Mouse (Mus musculus): ENCODE measurements around the gene Samhd1.

Gene Samhd1

GRCm38 (mm10) chr2:157136176-157136575 is 1.1 kb upstream of the Samhd1 start:
- DNase-seq (ENCODE audit: low spot score), result peak; percentile 31

GRCm38 (mm10) chr2:157135529-157136120 is 560 bp upstream of the Samhd1 start:
- peak; percentile 55 for DNase-seq (ENCODE audit: low spot score)

GRCm38 (mm10) chr2:157134479-157134931 is 560 bp downstream of the Samhd1 start:
- DNase-seq (ENCODE audit: low spot score), result no peak

GRCm38 (mm10) chr2:157133769-157134478 is 1.1 kb downstream of the Samhd1 start:
- DNase-seq (ENCODE audit: low spot score), result no peak

- no peak for DNase-seq (ENCODE audit: low spot score)
These were observed 2.2 kb downstream of the Samhd1 start for GRCm38 (mm10) chr2:157132686-157133540.

DNA sequence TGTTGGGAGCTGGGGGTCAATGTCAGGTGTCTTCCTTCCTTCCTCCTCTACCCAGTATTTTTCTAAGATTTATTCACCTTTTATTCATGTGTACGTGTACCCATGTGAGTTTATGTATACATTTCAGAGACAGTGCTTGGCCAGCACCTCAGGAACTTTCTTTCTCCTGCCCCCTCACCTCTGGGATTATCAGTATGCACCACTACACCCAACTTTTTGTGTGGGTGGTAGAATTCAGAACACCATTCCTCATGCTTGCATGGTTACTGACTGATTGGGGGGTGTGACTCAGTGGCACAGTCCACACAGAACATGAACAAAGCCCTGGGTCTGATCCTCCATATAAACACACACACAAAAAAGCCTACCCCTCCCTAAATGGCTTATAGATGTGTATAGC is 3.0 kb downstream of the Samhd1 start:
- DNase-seq (ENCODE audit: low spot score), result no peak

- peak; percentile 51 for DNase-seq (ENCODE audit: low spot score)
These were observed 4.1 kb downstream of the Samhd1 start for GRCm38 (mm10) chr2:157130813-157131514.

- no peak for DNase-seq (ENCODE audit: low spot score)
These were observed 5.4 kb downstream of the Samhd1 start for GRCm38 (mm10) chr2:157129601-157130164.

DNA sequence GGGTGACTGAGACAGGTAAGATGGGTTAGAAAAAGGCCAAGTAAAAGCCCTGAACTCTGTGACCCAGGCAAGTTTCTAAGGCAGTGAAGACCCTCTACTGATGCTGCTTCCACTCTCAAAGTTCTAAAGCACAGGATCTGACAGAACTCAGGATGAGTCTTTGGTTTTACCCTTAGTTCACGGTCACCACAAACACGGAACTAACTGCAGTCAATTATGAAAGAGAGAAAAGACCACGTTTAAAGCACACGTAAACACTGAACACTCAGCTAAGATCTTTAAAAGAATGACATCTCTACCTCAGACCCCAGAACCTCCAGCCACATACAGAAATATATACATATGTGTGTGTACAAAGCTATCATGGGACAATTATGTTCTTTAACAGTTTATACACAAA is 6.0 kb downstream of the Samhd1 start:
- no peak for DNase-seq (ENCODE audit: low spot score)

DNA sequence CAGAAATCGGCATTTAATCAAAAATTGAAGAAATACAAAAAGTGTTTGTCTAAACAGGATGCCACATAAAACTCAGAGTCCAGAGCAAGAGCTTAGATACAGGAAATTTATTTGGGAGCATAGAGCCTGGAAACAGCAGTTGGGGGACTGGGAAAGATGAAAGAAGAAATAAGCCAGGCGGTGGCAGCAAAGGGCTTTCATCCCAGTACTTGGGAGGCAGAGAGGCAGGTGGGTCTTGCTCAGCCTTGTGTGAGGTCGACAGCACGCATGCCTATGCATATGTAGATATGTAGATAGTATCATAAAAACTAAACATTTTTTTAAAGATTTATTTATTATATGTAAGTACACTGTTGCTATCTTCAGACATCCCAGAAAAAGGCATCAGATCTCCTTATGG is 7.0 kb downstream of the Samhd1 start:
- DNase-seq (ENCODE audit: low spot score), result peak; percentile 37

DNA sequence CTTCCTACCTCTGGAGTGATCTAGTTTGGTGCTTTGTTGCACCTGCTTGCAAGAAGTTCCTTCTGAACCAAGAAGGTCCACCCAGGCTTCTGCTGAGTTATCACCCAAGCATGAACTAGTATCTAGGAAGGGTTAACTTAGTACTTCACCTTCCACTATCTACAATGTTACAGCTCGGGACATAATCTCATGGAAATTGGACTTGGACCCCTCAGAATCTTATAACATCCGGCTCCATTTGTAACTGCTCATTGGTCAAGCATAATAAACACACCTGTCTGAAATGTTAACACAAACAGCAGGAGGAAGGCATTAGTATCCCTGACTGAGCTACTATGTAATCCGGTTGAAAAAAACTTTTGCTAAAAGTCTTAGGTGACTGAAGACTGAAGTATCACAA is 7.7 kb downstream of the Samhd1 start:
- no peak for DNase-seq (ENCODE audit: low spot score)

DNA sequence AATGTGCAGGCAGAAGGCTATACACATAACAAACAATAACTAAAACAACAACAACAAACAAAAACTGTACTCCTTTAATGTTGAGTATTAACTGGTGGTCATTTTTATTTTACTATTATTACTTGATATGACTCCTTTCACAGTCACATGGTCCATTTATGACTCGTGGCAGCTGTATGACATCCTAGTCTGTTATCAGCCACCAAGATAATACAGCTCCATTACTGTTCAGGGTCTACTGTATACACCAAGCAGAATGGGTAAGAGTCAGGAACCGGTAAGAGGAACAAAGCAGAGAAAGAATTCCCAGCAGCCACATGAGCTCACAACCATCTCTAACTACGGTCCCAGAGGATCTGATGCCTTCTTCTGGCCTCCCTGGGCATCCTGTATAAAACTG is 9.8 kb downstream of the Samhd1 start:
- no peak for DNase-seq (ENCODE audit: low spot score)

- DNase-seq (ENCODE audit: low spot score), result no peak
These were observed 13.3 kb downstream of the Samhd1 start for GRCm38 (mm10) chr2:157121766-157122165.

GRCm38 (mm10) chr2:157119075-157119474 is 16.0 kb downstream of the Samhd1 start:
- no peak for DNase-seq (ENCODE audit: low spot score)

DNA sequence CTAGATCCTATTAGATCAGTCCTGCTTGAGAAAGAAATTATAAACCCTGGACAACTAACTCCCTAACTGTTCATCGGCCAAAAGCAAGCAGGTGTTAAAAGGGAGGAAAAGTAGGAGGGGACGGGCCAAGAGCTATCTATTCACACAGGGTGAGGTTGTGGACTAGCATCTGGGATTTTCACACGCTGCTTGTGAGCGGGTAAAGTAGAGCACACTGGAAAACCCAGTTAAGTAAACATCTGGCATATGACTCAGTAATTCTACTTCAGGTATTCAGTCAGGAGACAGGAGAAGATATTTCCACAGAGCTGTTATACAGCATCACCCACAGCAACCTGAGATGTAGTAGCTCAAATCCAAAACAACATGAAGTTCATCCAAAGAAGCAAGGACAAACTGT is 16.5 kb downstream of the Samhd1 start:
- no peak for DNase-seq (ENCODE audit: low spot score)

- peak; percentile 63 for DNase-seq (ENCODE audit: low spot score)
These were observed 18.1 kb downstream of the Samhd1 start for GRCm38 (mm10) chr2:157116964-157117363.

- no peak for DNase-seq (ENCODE audit: low spot score)
These were observed 26.8 kb downstream of the Samhd1 start for GRCm38 (mm10) chr2:157108236-157108635.

GRCm38 (mm10) chr2:157104454-157104853 is 30.6 kb downstream of the Samhd1 start:
- DNase-seq (ENCODE audit: low spot score), result no peak

DNA sequence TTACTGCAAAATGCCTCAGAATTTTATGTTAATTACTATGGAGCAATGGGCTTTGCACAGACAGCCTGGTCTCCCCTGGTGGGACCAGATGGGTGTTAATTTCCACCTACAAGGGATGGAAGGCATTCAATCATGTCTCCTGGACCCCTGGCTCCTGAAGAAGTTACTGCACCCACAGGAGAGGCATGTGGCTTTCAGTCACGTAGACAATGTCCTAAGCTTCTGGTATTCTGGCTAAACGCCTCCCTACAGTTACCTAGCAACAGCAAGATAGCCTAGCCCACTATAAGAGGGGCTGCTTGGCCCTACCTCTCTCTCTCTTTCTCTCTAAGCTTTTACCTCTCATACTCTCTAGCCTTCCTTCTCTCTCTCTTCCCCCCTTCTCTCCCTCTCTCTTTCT is 32.8 kb downstream of the Samhd1 start:
- no peak for DNase-seq (ENCODE audit: low spot score)

DNA sequence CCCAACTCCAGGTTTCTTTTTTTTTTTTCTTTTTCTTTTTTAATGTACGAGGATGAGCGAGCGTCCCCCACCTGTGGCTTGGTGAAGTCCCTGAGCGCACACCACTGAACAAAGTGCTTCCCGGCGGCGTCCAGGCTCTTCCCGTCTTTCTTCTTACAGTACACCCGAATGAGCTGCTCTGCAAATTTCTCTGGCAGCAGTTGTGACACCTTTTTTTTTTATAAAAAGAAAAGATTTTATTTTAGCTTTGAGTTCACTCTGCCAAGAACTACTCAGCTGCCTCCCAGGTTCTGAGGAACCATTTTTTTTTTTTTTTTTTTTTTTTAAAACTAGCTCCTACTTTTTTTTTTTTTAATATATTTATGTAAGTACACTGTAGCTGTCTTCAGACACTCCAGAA is 33.4 kb downstream of the Samhd1 start:
- no peak for DNase-seq (ENCODE audit: low spot score)

DNA sequence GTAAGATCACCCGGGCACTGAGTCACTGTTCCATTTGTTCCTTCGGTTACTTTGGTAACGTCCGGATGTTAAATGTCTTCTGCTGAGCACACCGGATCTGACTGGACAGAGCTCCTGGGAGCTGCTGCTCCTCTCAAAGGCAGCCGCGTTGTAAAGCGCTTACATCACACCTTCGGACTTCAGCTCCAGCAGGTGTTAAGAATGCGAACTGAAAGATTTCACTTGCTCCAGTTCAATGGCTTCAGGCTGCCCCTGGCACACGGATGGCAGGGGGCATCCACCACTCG is 34.8 kb downstream of the Samhd1 start:
- no peak for DNase-seq (ENCODE audit: low spot score)

Data from MN1 (cell line).